Mouse (Mus musculus): ENCODE measurements around the gene Treh. TPM values are rescaled to one million over a fixed set of nuclear protein-coding genes. Genes with fewer than 3 reads are reported as not detected.
"Not testable (repeated sequence)": the region's sequence is repeated elsewhere in the genome, so short reads cannot be mapped to it uniquely, and the experiment has no call there.

Gene Treh
- polyA plus RNA-seq (2014; fragmentation: Nextera tagmentation; extraction: Ambion mirVana), result not detected in 2 replicates

DNA sequence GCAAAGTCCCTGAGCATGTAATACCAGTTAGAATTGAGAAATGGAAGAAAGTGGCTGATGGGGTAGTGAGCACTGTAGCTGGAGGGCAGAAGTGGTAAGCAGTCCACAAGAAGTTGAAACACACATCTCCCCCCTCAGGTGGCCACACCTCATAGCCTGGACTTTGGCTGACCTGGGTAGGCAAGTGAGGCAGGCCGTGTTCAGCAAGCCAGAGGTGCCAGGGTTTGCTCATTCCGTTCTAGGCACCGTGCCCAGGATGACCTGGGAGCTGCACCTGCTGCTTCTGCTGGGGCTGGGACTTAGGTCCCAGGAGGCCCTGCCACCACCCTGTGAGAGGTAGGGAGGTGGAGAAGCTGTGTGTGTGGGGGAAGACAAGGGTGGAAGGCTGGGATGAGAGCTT, at the start of gene Treh:
Gene Treh (plus strand): TSS at position 229 of the 400 bp plus-strand sequence.
- H3K27me3 ChIP-seq (ENCODE audit: control insufficient read depth, insufficient read depth, low read length), result no peaks in the 10 kb centered on the region
- no peaks in the 10 kb centered on the region for H3K9me3 ChIP-seq (replicated peaks; ENCODE audit: control insufficient read depth, low read length)
- no peak within 1 kb of the TSS for H3K4me2 ChIP-seq (ENCODE audit: low read depth, low read length)
- no peak within 1 kb of the TSS for H3K4me3 ChIP-seq (ENCODE audit: low read depth, low read length)
- H3K36me3 ChIP-seq (replicated peaks; ENCODE audit: control insufficient read depth, insufficient read depth, low read depth, low read length), result no peaks in the 10 kb centered on the region
- ATAC-seq (replicated peaks; ENCODE audit: insufficient number of reproducible peaks, low FRiP score, low TSS enrichment, low read depth) (no peak), DNase-seq (ENCODE audit: low spot score) (no peak)
- H3K9ac ChIP-seq (replicated peaks; ENCODE audit: low read length), result no peak within 1 kb of the TSS
- H3K4me1 ChIP-seq (ENCODE audit: control insufficient read depth, insufficient read depth, low read length), result no peaks in the 10 kb centered on the region
- 69% methylated on average over 3 of the region's 3 CpGs for WGBS
- no peak within 1 kb of the TSS for H3K27ac ChIP-seq (replicated peaks; ENCODE audit: low read depth, low read length)

DNA sequence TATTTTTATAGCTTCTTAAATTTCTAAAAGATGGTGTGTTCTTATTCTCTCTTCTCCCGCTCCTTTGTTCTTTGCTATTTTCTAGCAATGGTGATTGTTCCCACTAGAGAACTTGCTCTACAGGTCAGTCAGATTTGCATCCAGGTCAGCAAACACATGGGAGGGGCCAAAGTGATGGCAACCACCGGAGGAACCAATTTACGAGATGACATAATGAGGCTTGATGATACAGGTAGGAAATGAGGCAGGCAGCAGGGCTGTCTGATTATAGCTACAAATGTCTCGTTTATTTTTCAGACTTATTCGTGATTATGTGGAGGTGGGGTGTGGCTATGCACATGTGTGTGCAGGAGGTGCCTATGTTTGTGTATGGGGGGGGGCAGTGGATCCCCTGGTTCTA, 48.6 kb upstream of the Treh start:
- DNase-seq (ENCODE audit: low spot score), result no peak

GRCm38 (mm10) chr9:44626268-44626667, 46.8 kb upstream of the Treh start:
- Histone ChIP-seq H3K9me3 (replicated peaks; ENCODE audit: control insufficient read depth, low read length) (no peaks in the 10 kb centered on the region), H3K4me1 (ENCODE audit: control insufficient read depth, insufficient read depth, low read length) (no peaks in the 10 kb centered on the region), H3K9ac (replicated peaks; ENCODE audit: low read length) (no peak overlapping the region), H3K27me3 (ENCODE audit: control insufficient read depth, insufficient read depth, low read length) (no peaks in the 10 kb centered on the region), H3K4me2 (ENCODE audit: low read depth, low read length) (no peak overlapping the region), H3K27ac (replicated peaks; ENCODE audit: low read depth, low read length) (no peak overlapping the region), H3K4me3 (ENCODE audit: low read depth, low read length) (no peak overlapping the region), H3K36me3 (replicated peaks; ENCODE audit: control insufficient read depth, insufficient read depth, low read depth, low read length) (peaks cover 8% of the 10 kb centered on the region)
- DNase-seq (ENCODE audit: low spot score) (no peak), ATAC-seq (replicated peaks; ENCODE audit: insufficient number of reproducible peaks, low FRiP score, low TSS enrichment, low read depth) (no peak)
- WGBS, result 85% methylated on average over 5 of the region's 5 CpGs

More for the DNA sequence above, 48.6 kb upstream of the Treh start:
- Histone ChIP-seq H3K4me1 (ENCODE audit: control insufficient read depth, insufficient read depth, low read length) (no peaks in the 10 kb centered on the region), H3K27me3 (ENCODE audit: control insufficient read depth, insufficient read depth, low read length) (no peaks in the 10 kb centered on the region), H3K9me3 (replicated peaks; ENCODE audit: control insufficient read depth, low read length) (no peaks in the 10 kb centered on the region), H3K36me3 (replicated peaks; ENCODE audit: control insufficient read depth, insufficient read depth, low read depth, low read length) (peaks cover 13% of the 10 kb centered on the region), H3K4me2 (ENCODE audit: low read depth, low read length) (no peak overlapping the region), H3K27ac (replicated peaks; ENCODE audit: low read depth, low read length) (no peak overlapping the region), H3K9ac (replicated peaks; ENCODE audit: low read length) (no peak overlapping the region), H3K4me3 (ENCODE audit: low read depth, low read length) (no peak overlapping the region)
- ATAC-seq (replicated peaks; ENCODE audit: insufficient number of reproducible peaks, low FRiP score, low TSS enrichment, low read depth), result no peak
- WGBS, result 78% methylated on average over 5 of the region's 5 CpGs

DNA sequence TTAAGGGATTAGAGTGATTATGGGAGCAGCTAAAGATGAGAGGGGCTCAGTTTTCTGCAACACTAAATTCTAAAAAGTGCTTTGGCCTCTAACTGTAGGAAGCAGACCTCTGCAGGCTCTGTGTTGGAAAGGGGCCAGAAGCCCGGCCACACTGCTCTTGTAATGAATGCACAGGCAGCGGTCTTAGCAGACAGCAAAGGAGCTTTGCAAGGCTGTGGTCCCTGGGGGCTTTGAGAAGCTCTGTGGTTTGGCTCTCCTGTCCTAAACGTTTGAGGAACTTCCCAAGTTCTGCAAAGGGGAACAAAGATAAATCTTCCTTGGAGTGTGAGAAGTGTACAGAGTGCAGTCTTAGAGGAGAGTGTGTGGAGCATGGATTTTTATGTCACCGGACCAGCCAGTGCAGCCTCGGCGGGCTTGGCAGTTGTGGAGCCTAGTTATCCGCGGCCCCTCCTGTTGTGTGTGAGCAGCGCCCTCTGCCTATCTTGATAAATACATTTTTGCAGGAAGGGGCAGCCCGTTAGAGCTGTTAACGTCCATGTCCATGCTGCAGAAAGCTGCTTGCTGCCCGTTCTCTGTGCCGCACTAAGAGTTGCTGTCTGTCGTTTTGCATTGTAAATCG, 35.4 kb upstream of the Treh start:
- no peak for ATAC-seq (replicated peaks; ENCODE audit: insufficient number of reproducible peaks, low FRiP score, low TSS enrichment, low read depth)
- Histone ChIP-seq H3K4me1 (ENCODE audit: control insufficient read depth, insufficient read depth, low read length) (no peaks in the 10 kb centered on the region), H3K36me3 (replicated peaks; ENCODE audit: control insufficient read depth, insufficient read depth, low read depth, low read length) (peaks cover 21% of the 10 kb centered on the region), H3K9ac (replicated peaks; ENCODE audit: low read length) (no peak overlapping the region), H3K4me2 (ENCODE audit: low read depth, low read length) (no peak overlapping the region), H3K27me3 (ENCODE audit: control insufficient read depth, insufficient read depth, low read length) (no peaks in the 10 kb centered on the region), H3K4me3 (ENCODE audit: low read depth, low read length) (no peak overlapping the region), H3K27ac (replicated peaks; ENCODE audit: low read depth, low read length) (no peak overlapping the region), H3K9me3 (replicated peaks; ENCODE audit: control insufficient read depth, low read length) (no peaks in the 10 kb centered on the region)
- 87% methylated on average over 15 of the region's 15 CpGs for WGBS
- DNase-seq (ENCODE audit: low spot score), result no peak

DNA sequence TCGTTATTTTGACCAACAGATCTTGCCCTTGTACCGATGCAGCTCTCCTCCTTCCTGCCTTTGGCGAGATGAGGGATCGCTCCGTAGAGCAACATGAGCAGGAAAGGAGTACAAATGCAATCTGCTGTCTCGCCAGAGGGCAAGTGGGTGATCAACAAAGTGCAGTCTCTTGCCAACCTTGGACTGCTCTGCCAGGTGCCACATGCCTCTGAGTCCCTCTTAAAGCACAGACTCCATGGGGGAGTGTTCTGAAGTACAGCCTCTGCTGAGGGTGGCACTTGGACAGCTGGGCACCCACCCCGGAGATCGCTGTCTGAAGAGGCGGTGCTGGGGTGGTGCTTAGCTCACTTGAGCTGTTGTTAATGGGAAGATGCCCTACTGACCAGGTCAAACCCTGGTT, 34.3 kb upstream of the Treh start:
- not testable (repeated sequence) for H3K9ac ChIP-seq (replicated peaks; ENCODE audit: low read length); H3K9me3 ChIP-seq (replicated peaks; ENCODE audit: control insufficient read depth, low read length); H3K4me1 ChIP-seq (ENCODE audit: control insufficient read depth, insufficient read depth, low read length); ATAC-seq (replicated peaks; ENCODE audit: insufficient number of reproducible peaks, low FRiP score, low TSS enrichment, low read depth); H3K4me2 ChIP-seq (ENCODE audit: low read depth, low read length); H3K27ac ChIP-seq (replicated peaks; ENCODE audit: low read depth, low read length); H3K4me3 ChIP-seq (ENCODE audit: low read depth, low read length); H3K27me3 ChIP-seq (ENCODE audit: control insufficient read depth, insufficient read depth, low read length); DNase-seq (ENCODE audit: low spot score)
- peaks cover 21% of the 10 kb centered on the region for H3K36me3 ChIP-seq (replicated peaks; ENCODE audit: control insufficient read depth, insufficient read depth, low read depth, low read length)
- 90% methylated on average over 9 of the region's 9 CpGs for WGBS

GRCm38 (mm10) chr9:44640028-44640427, 33.0 kb upstream of the Treh start:
- WGBS, result 88% methylated on average over 1 of the region's 1 CpGs
- ATAC-seq (replicated peaks; ENCODE audit: insufficient number of reproducible peaks, low FRiP score, low TSS enrichment, low read depth); H3K27ac ChIP-seq (replicated peaks; ENCODE audit: low read depth, low read length); H3K4me1 ChIP-seq (ENCODE audit: control insufficient read depth, insufficient read depth, low read length); H3K9me3 ChIP-seq (replicated peaks; ENCODE audit: control insufficient read depth, low read length); DNase-seq (ENCODE audit: low spot score); H3K27me3 ChIP-seq (ENCODE audit: control insufficient read depth, insufficient read depth, low read length); H3K4me2 ChIP-seq (ENCODE audit: low read depth, low read length); H3K9ac ChIP-seq (replicated peaks; ENCODE audit: low read length); H3K4me3 ChIP-seq (ENCODE audit: low read depth, low read length): not testable (repeated sequence)
- H3K36me3 ChIP-seq (replicated peaks; ENCODE audit: control insufficient read depth, insufficient read depth, low read depth, low read length), result peaks cover 20% of the 10 kb centered on the region

DNA sequence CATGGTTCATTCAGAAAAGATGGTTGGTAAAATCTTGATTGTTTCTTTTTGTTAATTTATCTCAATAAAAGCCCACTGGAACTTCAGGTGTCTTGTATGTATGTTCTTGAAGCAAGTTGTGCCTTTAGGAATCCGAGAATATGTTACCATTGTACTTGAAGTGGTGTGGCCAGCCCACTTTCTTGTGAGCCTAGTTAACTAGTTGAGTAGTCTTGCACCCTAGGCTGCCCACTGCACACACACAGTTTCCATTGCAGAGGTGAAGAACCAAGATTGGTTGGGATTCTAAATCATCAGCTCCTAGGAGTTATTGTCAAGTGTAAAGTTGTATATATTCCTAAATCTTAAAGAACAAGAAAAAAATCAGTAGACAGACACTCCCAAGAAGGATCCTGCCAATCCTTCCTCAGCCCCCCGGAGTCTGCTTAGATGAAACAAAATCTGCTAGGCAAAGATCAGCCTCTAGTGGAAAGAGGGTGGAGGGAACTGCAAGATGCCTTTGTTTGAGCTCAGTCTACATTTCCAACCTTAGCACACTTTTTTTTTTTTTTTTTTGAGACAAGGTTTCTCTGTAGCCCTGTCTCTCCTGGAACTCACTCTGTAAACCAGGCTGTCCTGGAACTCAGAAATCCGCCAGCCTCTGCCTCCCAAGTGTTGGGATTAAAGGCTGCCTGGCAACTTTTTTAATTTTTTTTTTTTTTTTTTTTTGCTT, 32.2 kb upstream of the Treh start:
- H3K27me3 ChIP-seq (ENCODE audit: control insufficient read depth, insufficient read depth, low read length), result no peaks in the 10 kb centered on the region
- no peaks in the 10 kb centered on the region for H3K4me1 ChIP-seq (ENCODE audit: control insufficient read depth, insufficient read depth, low read length)
- no peak overlapping the region for H3K4me3 ChIP-seq (ENCODE audit: low read depth, low read length)
- H3K9me3 ChIP-seq (replicated peaks; ENCODE audit: control insufficient read depth, low read length), result no peaks in the 10 kb centered on the region
- peaks cover 16% of the 10 kb centered on the region for H3K36me3 ChIP-seq (replicated peaks; ENCODE audit: control insufficient read depth, insufficient read depth, low read depth, low read length)
- 92% methylated on average over 3 of the region's 3 CpGs for WGBS
- ATAC-seq (replicated peaks; ENCODE audit: insufficient number of reproducible peaks, low FRiP score, low TSS enrichment, low read depth) (no peak), DNase-seq (ENCODE audit: low spot score) (no peak)
- H3K27ac ChIP-seq (replicated peaks; ENCODE audit: low read depth, low read length), result no peak overlapping the region
- H3K4me2 ChIP-seq (ENCODE audit: low read depth, low read length), result no peak overlapping the region
- H3K9ac ChIP-seq (replicated peaks; ENCODE audit: low read length), result no peak overlapping the region

GRCm38 (mm10) chr9:44641616-44642015, 31.4 kb upstream of the Treh start:
- DNase-seq (ENCODE audit: low spot score) (no peak), ATAC-seq (replicated peaks; ENCODE audit: insufficient number of reproducible peaks, low FRiP score, low TSS enrichment, low read depth) (no peak)
- WGBS, result 90% methylated on average over 2 of the region's 2 CpGs
- Histone ChIP-seq H3K36me3 (replicated peaks; ENCODE audit: control insufficient read depth, insufficient read depth, low read depth, low read length) (peaks cover 12% of the 10 kb centered on the region), H3K4me3 (ENCODE audit: low read depth, low read length) (no peak overlapping the region), H3K9ac (replicated peaks; ENCODE audit: low read length) (no peak overlapping the region), H3K27me3 (ENCODE audit: control insufficient read depth, insufficient read depth, low read length) (no peaks in the 10 kb centered on the region), H3K4me1 (ENCODE audit: control insufficient read depth, insufficient read depth, low read length) (no peaks in the 10 kb centered on the region), H3K4me2 (ENCODE audit: low read depth, low read length) (no peak overlapping the region), H3K27ac (replicated peaks; ENCODE audit: low read depth, low read length) (no peak overlapping the region), H3K9me3 (replicated peaks; ENCODE audit: control insufficient read depth, low read length) (no peaks in the 10 kb centered on the region)

Measured in embryonic facial prominence, embryonic 11.5 days (tissue).